Comparison of ENCODE assay signal across 8 mouse cellular contexts in the genomic region with DNA sequence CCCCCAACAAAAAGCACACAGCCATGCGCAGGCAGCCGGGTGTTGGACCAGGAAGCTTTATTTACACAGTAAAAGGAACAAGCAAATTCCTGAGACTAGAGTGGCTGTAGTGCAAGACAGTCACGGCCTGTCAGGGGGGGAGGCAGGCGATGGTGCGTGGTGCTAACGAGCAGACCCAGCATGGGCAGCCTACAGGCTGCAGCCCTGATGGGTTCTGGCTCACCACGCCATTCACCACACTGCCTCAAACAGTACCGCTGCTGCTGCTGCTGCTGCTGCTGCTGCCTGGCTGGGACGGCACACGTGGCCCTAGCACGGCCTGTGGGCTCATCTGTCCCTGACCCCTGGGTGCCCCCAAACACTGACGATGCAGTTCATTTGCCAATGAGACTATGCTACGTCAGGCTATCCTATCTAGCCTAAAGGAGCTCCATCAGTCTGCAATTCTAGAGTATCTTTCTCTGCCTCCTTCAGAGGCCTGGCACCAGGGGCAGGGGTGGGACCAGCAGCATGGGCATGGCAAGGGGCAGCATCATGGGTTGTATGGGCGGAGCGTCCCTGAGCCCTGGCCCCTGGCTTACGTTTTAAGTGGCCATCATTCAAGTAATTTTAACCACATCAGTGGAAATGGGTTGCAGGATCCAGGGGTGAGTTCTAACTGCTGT.
DNase-seq lines count a peak whose midpoint lies in the region; ATAC-seq and TF ChIP-seq lines count a peak whose summit lies in the region.

No protein-coding gene starts in this region.

- WGBS in forebrain, embryonic 16.5 days: 48% methylated on average over 16 of the region's 16 CpGs
- WGBS in liver, embryonic 16.5 days (ENCODE audit: insufficient replicate concordance): 62% methylated on average over 16 of the region's 16 CpGs
- WGBS in small intestine, adult 2 months: 71% methylated on average over 16 of the region's 16 CpGs

- no peak for ATAC-seq in megakaryocyte, adult 5-6 weeks (ENCODE audit: poor library complexity, severe bottlenecking)
- ATAC-seq in forebrain, embryonic 16.5 days: peak; percentile 47; the same call in 1 of the 2 replicates
- 0 out of 2 replicates have a peak, but pooled peaks have one; percentile 22 for ATAC-seq in liver, embryonic 16.5 days (ENCODE audit: low read depth)

- 0 out of 2 replicates have a peak overlapping the region, but pooled peaks have one; percentile 10 for H3K9ac ChIP-seq in forebrain, embryonic 16.5 days (replicated peaks; ENCODE audit: low read depth, low read length)
- H3K9ac ChIP-seq in liver, embryonic 16.5 days (ENCODE audit: low read depth, low read length): no peak overlapping the region

- H3K4me3 ChIP-seq in megakaryocyte, embryonic 14.5 days (replicated peaks): peak overlapping the region; percentile 62
- H3K4me3 ChIP-seq in forebrain, embryonic 16.5 days (replicated peaks; ENCODE audit: low read length): no peak overlapping the region
- H3K4me3 ChIP-seq in liver, embryonic 16.5 days (ENCODE audit: low read depth, low read length): no peak overlapping the region
- no peak overlapping the region for H3K4me3 ChIP-seq in small intestine, adult 2 months (ENCODE audit: low read depth, low read length)

- no peaks in the 10 kb centered on the region for H3K9me3 ChIP-seq in megakaryocyte, embryonic 14.5 days
- H3K9me3 ChIP-seq in forebrain, embryonic 16.5 days (ENCODE audit: control insufficient read depth, low read length): no peaks in the 10 kb centered on the region
- no peaks in the 10 kb centered on the region for H3K9me3 ChIP-seq in liver, embryonic 16.5 days (replicated peaks; ENCODE audit: control insufficient read depth, low read length)

- no peak for TF ChIP-seq POLR2A in small intestine, adult 2 months (IDR thresholded peaks at IDR 0.05; ENCODE audit: low read depth, low read length)

- H3K4me1 ChIP-seq in megakaryocyte, embryonic 14.5 days: peaks cover 97% of the 10 kb centered on the region
- peaks cover 22% of the 10 kb centered on the region for H3K4me1 ChIP-seq in forebrain, embryonic 16.5 days (replicated peaks; ENCODE audit: control insufficient read depth, insufficient read depth, low read length)
- H3K4me1 ChIP-seq in liver, embryonic 16.5 days (ENCODE audit: control insufficient read depth, low read depth, low read length): peaks cover 17% of the 10 kb centered on the region
- H3K4me1 ChIP-seq in small intestine, adult 2 months (ENCODE audit: control insufficient read depth, insufficient read depth, insufficient read length, low read length): peaks cover 19% of the 10 kb centered on the region

- intact Hi-C loops in gastrocnemius, postnatal 36 days (cut with DNase I): no loop called here

- H3K36me3 ChIP-seq in megakaryocyte, embryonic 14.5 days (replicated peaks; ENCODE audit: low read length): peaks cover 78% of the 10 kb centered on the region
- no peaks in the 10 kb centered on the region for H3K36me3 ChIP-seq in forebrain, embryonic 16.5 days (ENCODE audit: control insufficient read depth, insufficient read depth)
- H3K36me3 ChIP-seq in liver, embryonic 16.5 days (ENCODE audit: control insufficient read depth, insufficient read depth): peaks cover 38% of the 10 kb centered on the region
- peaks cover 28% of the 10 kb centered on the region for H3K36me3 ChIP-seq in small intestine, adult 2 months (ENCODE audit: control insufficient read depth, insufficient read depth, low read length)

- H3K27ac ChIP-seq in forebrain, embryonic 16.5 days (ENCODE audit: low read length): no peak overlapping the region
- no peak overlapping the region for H3K27ac ChIP-seq in liver, embryonic 16.5 days (ENCODE audit: low read length)
- H3K27ac ChIP-seq in small intestine, adult 2 months (ENCODE audit: insufficient read depth, low read depth, low read length): peak overlapping the region; percentile 10; the same call in 1 of the 2 replicates

- no peak for TF ChIP-seq CTCF in small intestine, adult 2 months (IDR thresholded peaks at IDR 0.05; ENCODE audit: extremely low read depth, insufficient read length, insufficient replicate concordance, low read depth, low read length)

- no peaks in the 10 kb centered on the region for H3K27me3 ChIP-seq in megakaryocyte, embryonic 14.5 days (replicated peaks)
- H3K27me3 ChIP-seq in forebrain, embryonic 16.5 days (replicated peaks; ENCODE audit: control insufficient read depth, insufficient read depth, low read length): no peaks in the 10 kb centered on the region
- H3K27me3 ChIP-seq in liver, embryonic 16.5 days (ENCODE audit: control insufficient read depth, insufficient read depth, low read depth, low read length): no peaks in the 10 kb centered on the region
- H3K27me3 ChIP-seq in small intestine, adult 2 months (ENCODE audit: control insufficient read depth, insufficient read depth, low read length): no peaks in the 10 kb centered on the region

- H3K4me2 ChIP-seq in forebrain, embryonic 16.5 days (ENCODE audit: low read length): no peak overlapping the region
- 0 out of 2 replicates have a peak overlapping the region, but pooled peaks have one; percentile 4 for H3K4me2 ChIP-seq in liver, embryonic 16.5 days (ENCODE audit: low read depth, low read length)

- DNase-seq in layer of hippocampus, adult 9-11 months: no peak
- DNase-seq in frontal cortex, postnatal 10 days (ENCODE audit: low spot score in 2 of 2): no peak
- no peak for DNase-seq in gastrocnemius, postnatal 36 days
